Mouse (Mus musculus) midbrain, embryonic 15.5 days (tissue): ENCODE measurements around the gene Plgrkt. TPM values are rescaled to one million over a fixed set of nuclear protein-coding genes. Genes with fewer than 3 reads are reported as not detected.

ENCODE experiments used
- ATAC-seq: fragments of 200-750 bp; cut with Nextera tagmentation; replicated peaks from 2 replicates; pipeline ENCODE4 v1.8.0; 2017; ENCODE audit warnings: moderate TSS enrichment
- H3K27ac ChIP-seq: fragments of 300-500 bp; sonication (generic); 2 replicates; pipeline ENCODE4 v1.5.1; 2015; ENCODE audit warnings: mild to moderate bottlenecking, inconsistent platforms
- H3K27me3 ChIP-seq: fragments of 300-500 bp; sonication (generic); replicated peaks from 2 replicates; pipeline ENCODE4 v1.6.1; 2015; ENCODE audit warnings: inconsistent platforms
- H3K36me3 ChIP-seq: fragments of 300-500 bp; sonication (generic); replicated peaks from 2 replicates; pipeline ENCODE4 v1.6.1; 2015; ENCODE audit warnings: inconsistent platforms
- H3K4me1 ChIP-seq: fragments of 300-500 bp; sonication (generic); 2 replicates; pipeline ENCODE4 v1.6.1; 2015; ENCODE audit warnings: inconsistent platforms
- H3K4me2 ChIP-seq: fragments of 300-500 bp; sonication (generic); 2 replicates; pipeline ENCODE4 v1.6.1; 2015; ENCODE audit warnings: inconsistent platforms, mild to moderate bottlenecking, moderate library complexity
- H3K4me3 ChIP-seq: fragments of 300-500 bp; sonication (generic); 2 replicates; pipeline ENCODE4 v1.5.1; 2015; ENCODE audit warnings: mild to moderate bottlenecking, inconsistent platforms
- H3K9ac ChIP-seq: fragments of 300-500 bp; sonication (generic); 2 replicates; pipeline ENCODE4 v1.6.1; 2015; ENCODE audit warnings: mild to moderate bottlenecking, inconsistent platforms
- H3K9me3 ChIP-seq: fragments of 300-500 bp; sonication (generic); 2 replicates; pipeline ENCODE4 v1.6.1; 2016; ENCODE audit warnings: inconsistent platforms
- WGBS: fragments of 180-500 bp; shearing (Covaris S2); methylation state at CpG from one replicate; pipeline ENCODE4 v1.1.7; 2015; ENCODE audit warnings: mixed read lengths; 5-methylcytosine and 5-hydroxymethylcytosine counted together
- polyA plus RNA-seq: library from polyadenylated mRNA; unstranded; fragments of >200 nt; fragmentation: Nextera tagmentation; extraction: Ambion mirVana; gene quantifications from 2 replicates; pipeline ENCODE4 v1.2.1, GENCODE M21; 2015

The Plgrkt gene
- polyA plus RNA-seq, 1 experiment from 2014 or later: 85.7 TPM

DNA sequence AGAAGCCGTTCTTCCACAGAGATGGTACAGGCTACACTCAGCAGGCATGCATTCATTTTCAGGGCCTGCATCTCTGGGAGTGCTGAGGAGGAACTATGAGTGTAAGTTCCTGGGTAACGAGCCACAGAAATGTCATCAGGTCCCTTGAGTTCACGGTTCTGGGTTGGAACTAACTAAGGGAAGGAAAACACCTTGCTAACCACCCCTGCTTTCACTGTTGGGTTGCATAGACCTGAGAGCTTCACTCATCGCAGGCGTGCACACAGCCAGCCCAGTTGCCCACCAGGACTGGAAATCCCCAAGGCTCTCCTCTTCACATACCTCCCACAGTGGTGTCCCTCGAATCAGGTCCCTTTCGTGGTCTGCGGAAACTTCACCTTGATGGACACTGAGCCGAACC is 7.8 kb upstream of the Plgrkt start:
- ATAC-seq: no peak
- 92% methylated on average over 9 of the region's 9 CpGs for WGBS

DNA sequence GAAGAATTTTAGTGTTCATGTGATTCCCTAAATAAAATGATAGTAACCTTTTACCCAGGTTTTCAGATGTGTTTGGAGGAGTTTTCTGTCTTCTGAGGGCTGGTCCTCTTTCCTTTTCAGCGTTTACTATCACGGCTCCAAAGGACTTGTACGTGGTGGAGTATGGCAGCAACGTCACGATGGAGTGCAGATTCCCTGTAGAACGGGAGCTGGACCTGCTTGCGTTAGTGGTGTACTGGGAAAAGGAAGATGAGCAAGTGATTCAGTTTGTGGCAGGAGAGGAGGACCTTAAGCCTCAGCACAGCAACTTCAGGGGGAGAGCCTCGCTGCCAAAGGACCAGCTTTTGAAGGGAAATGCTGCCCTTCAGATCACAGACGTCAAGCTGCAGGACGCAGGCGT is 6.2 kb upstream of the Plgrkt start:
- H3K4me3 ChIP-seq: peak overlapping the region; percentile 14
- H3K4me2 ChIP-seq: peak overlapping the region; percentile 42
- H3K36me3 ChIP-seq: no peaks in the 10 kb centered on the region
- H3K9ac ChIP-seq: no peak overlapping the region
- no peaks in the 10 kb centered on the region for H3K27me3 ChIP-seq
- H3K27ac ChIP-seq: no peak overlapping the region
- H3K4me1 ChIP-seq: no peaks in the 10 kb centered on the region
- no peaks in the 10 kb centered on the region for H3K9me3 ChIP-seq
- no peak for ATAC-seq
- 39% methylated on average over 11 of the region's 11 CpGs for WGBS

More for the DNA sequence above, 7.8 kb upstream of the Plgrkt start:
- no peaks in the 10 kb centered on the region for H3K36me3 ChIP-seq
- H3K27ac ChIP-seq: no peak overlapping the region
- H3K4me1 ChIP-seq: no peaks in the 10 kb centered on the region
- H3K4me2 ChIP-seq: no peak overlapping the region
- H3K27me3 ChIP-seq: no peaks in the 10 kb centered on the region
- H3K4me3 ChIP-seq: no peak overlapping the region
- H3K9me3 ChIP-seq: no peaks in the 10 kb centered on the region
- H3K9ac ChIP-seq: no peak overlapping the region

DNA sequence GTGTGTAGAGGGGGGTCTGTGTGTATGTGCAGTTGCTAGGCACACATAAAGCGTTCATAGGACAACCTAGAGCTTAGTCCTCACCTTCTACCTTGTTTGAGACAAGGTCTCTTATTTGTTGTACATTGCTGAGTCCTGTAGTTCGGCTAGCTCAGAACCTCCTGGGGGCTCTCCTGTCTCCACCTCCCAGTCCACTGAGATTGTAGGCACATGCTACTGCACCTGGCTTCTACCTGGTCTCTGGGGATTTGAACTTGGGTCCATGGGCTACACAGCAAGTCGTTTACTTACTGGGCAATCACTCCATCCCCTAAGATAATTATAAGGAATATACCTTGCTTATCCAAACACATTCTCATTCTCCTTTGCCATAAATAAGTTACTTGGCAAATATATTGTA is 5.4 kb upstream of the Plgrkt start:
- Histone ChIP-seq H3K36me3 (no peaks in the 10 kb centered on the region), H3K4me1 (peaks cover under 1% of the 10 kb centered on the region), H3K4me3 (no peak overlapping the region), H3K9ac (no peak overlapping the region), H3K9me3 (no peaks in the 10 kb centered on the region), H3K4me2 (no peak overlapping the region), H3K27ac (no peak overlapping the region), H3K27me3 (no peaks in the 10 kb centered on the region)
- ATAC-seq: no peak
- 87% methylated on average over 3 of the region's 3 CpGs for WGBS

DNA sequence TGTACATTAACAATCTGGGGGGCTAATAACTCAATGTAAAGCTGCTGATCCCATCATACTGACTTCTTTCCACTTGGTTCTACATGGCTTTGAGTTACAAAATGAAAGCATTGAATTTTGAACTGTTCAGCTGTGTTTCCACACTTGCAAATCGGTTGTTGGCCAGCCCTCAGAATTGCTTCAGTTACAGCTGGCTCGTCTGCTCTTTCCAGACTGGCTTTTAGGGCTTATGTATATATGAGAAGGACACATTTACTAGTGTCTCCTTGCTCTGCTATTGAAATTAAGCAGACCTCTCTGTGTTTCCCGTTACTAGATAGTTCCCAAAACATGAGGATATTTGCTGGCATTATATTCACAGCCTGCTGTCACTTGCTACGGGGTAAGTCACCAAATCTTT is 4.9 kb upstream of the Plgrkt start:
- Histone ChIP-seq H3K4me1 (peaks cover 5% of the 10 kb centered on the region), H3K9me3 (no peaks in the 10 kb centered on the region), H3K27ac (no peak overlapping the region), H3K4me3 (no peak overlapping the region), H3K9ac (no peak overlapping the region), H3K36me3 (no peaks in the 10 kb centered on the region), H3K27me3 (no peaks in the 10 kb centered on the region), H3K4me2 (no peak overlapping the region)
- 76% methylated on average over 4 of the region's 4 CpGs for WGBS
- no peak for ATAC-seq

DNA sequence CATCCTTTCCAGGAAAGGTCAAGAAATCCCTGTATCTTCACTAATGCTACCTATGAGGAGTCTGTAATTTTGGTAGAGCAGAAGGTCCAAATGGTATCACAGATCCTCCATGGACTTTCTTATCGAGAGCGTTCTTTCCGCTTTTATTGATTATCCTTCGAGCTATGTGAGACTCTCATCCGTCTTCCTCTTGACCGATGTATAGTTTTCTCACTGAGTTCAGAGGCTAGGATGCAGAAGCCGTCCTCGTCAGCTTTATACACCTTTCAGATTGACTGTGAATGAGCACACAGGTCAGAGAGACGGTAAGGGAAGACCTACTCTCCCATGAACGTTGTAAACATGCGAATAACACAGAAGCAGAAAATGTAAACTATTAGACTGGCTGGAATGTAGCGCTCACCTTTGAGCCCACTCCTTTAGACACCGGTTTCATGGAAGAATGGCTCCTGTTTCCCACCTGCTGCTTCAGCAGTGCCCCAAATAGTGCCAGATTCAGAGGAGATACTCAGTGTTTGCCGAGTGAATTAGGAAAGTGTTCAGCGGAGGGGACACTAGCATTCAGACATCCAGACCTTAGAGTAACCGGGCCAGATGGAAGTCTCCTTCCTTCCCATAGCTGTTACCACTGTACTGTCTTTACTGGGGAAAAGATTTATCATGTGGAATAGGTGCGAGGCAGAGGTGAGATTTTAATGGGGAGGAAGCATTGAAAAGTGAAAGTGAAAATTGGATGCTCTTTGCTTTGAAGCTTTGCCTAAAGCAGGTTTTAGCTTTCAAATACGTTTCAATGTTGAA is 4.3 kb upstream of the Plgrkt start:
- Histone ChIP-seq H3K4me3 (no peak overlapping the region), H3K27me3 (no peaks in the 10 kb centered on the region), H3K9me3 (no peaks in the 10 kb centered on the region), H3K4me2 (no peak overlapping the region), H3K4me1 (peaks cover 8% of the 10 kb centered on the region), H3K27ac (no peak overlapping the region), H3K36me3 (no peaks in the 10 kb centered on the region), H3K9ac (no peak overlapping the region)
- no peak for ATAC-seq
- WGBS: 85% methylated on average over 18 of the region's 18 CpGs

DNA sequence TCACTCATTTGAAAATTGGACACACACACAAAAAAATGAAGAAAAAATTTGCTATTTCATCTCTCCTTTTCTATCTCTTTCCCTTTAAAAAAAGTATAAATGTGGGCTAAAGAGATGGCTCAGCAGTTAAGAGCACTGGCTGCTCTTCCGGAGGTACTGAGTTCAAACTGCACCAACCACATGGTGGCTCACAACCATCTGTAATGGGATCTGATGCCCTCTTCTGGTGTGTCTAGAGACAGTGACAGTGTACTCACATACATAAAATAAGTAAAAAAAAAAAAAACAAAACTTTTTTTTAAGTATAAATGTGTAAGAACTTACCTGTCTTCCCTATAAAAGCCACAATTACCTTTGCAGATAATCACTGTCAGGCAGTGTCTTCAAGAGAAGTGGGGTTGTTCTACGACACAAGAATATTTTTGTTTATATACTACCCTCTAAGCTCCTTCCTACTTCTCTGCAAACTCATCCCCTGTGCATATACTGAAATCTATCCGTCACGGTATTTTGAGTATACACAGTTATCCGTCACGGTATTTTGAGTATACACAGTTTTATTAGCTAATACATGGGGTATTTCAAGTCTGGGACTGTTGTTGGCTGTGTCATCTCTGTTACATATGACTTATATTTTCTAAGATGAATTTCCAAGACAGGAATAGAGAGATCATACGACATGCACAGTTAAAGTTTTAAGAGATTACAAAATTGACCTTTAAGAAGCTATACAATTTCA is 3.5 kb upstream of the Plgrkt start:
- Histone ChIP-seq H3K36me3 (no peaks in the 10 kb centered on the region), H3K9ac (no peak overlapping the region), H3K4me2 (no peak overlapping the region), H3K4me3 (no peak overlapping the region), H3K9me3 (no peaks in the 10 kb centered on the region), H3K27me3 (no peaks in the 10 kb centered on the region), H3K4me1 (peaks cover 8% of the 10 kb centered on the region), H3K27ac (no peak overlapping the region)
- no peak for ATAC-seq
- WGBS: 92% methylated on average over 7 of the region's 7 CpGs

DNA sequence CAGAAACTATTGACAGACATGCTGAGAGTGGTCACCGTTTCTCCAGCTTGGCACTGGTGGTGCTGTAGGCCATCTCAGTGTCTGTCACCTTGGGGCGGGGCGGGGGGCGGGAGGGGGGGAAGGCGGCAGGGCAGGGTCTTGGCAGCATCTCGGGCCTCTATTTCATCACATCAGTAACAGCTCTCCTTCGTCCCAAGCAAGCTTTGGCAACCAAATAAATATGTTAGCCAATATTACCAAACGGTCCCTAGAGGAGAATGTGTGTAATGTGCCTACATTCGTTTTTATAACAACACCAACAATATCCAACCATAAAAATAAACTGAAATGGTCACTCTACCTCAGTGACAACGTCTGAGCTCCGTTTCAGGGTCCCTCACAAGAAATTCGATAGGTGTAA is 2.9 kb upstream of the Plgrkt start:
- WGBS: 80% methylated on average over 12 of the region's 12 CpGs
- H3K4me3 ChIP-seq: no peak overlapping the region
- no peak for ATAC-seq
- H3K27me3 ChIP-seq: no peaks in the 10 kb centered on the region
- H3K9me3 ChIP-seq: no peaks in the 10 kb centered on the region
- H3K4me2 ChIP-seq: no peak overlapping the region
- no peaks in the 10 kb centered on the region for H3K36me3 ChIP-seq
- no peak overlapping the region for H3K27ac ChIP-seq
- H3K4me1 ChIP-seq: peaks cover 8% of the 10 kb centered on the region
- no peak overlapping the region for H3K9ac ChIP-seq

DNA sequence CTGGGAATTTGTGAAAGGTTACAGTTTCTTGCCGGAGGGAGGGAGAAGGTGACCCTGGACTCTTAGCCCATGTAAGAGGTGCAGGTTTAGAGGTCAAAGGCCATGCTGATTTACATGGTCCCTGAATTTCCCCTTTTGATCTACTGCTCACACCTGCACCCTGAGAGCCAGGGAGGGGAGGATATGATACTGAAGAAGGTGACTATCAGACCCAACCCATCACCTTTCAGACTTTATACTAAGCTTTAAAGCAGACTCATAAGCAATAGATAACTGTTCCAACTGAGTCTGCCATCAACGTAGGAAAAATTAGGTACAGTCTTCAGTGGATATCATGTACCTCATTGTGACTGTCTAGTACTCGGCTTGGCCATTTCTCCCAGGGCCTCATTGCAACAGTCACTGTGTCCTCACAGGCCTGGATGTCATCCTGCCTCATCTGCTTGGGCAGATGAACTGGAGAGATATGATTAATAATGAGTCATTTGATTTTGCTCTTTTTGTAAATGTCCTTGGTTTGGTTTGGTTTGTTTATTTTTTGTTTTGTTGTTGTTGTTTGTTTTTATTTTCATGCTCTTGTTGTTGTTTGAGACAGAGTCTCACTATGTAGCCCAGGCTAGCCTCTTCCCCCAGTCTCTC is 1.6 kb upstream of the Plgrkt start:
- H3K4me1 ChIP-seq: peaks cover 8% of the 10 kb centered on the region
- no peaks in the 10 kb centered on the region for H3K36me3 ChIP-seq
- no peaks in the 10 kb centered on the region for H3K9me3 ChIP-seq
- no peaks in the 10 kb centered on the region; the same call in 1 of the 2 replicates for H3K27me3 ChIP-seq
- no peak for ATAC-seq
- H3K4me3 ChIP-seq: no peak overlapping the region
- 87% methylated on average over 3 of the region's 3 CpGs for WGBS
- no peak overlapping the region for H3K4me2 ChIP-seq
- no peak overlapping the region for H3K9ac ChIP-seq
- no peak overlapping the region for H3K27ac ChIP-seq

DNA sequence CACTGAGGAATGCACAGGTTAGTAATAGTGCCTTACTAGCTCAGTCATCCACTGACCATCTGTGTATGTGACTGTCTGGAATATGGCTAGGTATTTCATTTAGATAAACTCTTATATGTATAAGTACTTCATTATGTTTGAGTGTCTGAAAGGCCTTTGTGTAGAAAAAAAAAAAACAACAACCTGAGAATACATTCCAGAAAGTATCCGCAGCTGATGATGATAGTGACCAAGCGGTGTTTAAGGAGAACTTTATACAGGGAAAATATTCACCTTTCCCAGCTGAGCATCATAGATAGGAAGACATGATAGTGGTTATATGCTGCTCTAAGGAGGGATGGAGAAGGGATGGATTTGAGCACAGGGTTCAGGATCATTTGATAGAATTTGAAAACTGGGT is 851 bp upstream of the Plgrkt start:
- no peak for ATAC-seq
- Histone ChIP-seq H3K4me1 (peaks cover 8% of the 10 kb centered on the region), H3K36me3 (no peaks in the 10 kb centered on the region), H3K27me3 (no peaks in the 10 kb centered on the region; the same call in 1 of the 2 replicates), H3K9me3 (no peaks in the 10 kb centered on the region), H3K9ac (no peak overlapping the region), H3K4me2 (no peak overlapping the region), H3K27ac (no peak overlapping the region), H3K4me3 (no peak overlapping the region)
- 87% methylated on average over 2 of the region's 2 CpGs for WGBS

DNA sequence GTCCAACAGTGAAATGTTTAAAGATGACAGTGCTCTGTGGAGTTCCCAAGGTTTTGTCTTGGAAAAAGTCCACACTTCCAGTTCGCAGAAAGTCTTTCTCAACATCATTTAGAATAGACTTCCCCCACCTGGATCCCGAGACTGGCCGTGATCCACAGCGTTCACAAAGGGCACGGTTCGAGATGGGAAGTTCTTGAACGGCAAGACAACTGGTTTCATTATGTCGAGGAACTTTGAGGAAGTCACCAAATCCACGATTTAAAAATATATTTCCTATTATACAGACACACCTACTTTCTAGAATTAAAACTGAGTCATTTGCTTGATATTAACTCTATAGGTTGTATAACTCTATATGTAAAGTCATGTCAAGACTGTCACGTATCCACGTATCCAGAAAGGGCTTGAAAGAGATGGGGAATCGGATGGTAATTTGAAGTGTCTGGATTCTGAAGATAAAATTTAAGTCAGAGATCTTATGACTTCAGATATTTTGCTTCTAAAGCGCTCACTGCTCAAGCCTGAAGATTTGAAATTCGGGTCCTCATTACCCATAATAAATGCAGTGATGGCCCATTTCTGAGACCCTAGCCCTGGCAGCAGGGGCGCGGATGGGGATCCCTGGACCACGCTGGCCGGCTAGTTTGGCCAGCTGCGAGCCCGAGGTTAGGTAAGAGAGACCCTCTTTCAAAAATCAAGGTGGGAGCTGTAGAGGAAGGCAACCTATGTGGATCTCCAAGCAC is 793 bp downstream of the Plgrkt start:
- H3K4me2 ChIP-seq: peak overlapping the region; percentile 74
- H3K27ac ChIP-seq: no peak overlapping the region
- WGBS: 61% methylated on average over 20 of the region's 20 CpGs
- H3K4me1 ChIP-seq: peaks cover 14% of the 10 kb centered on the region
- H3K9ac ChIP-seq: no peak overlapping the region
- peak overlapping the region; percentile 41 for H3K4me3 ChIP-seq
- no peaks in the 10 kb centered on the region; the same call in 1 of the 2 replicates for H3K27me3 ChIP-seq
- H3K9me3 ChIP-seq: no peaks in the 10 kb centered on the region
- ATAC-seq: no peak
- no peaks in the 10 kb centered on the region for H3K36me3 ChIP-seq

DNA sequence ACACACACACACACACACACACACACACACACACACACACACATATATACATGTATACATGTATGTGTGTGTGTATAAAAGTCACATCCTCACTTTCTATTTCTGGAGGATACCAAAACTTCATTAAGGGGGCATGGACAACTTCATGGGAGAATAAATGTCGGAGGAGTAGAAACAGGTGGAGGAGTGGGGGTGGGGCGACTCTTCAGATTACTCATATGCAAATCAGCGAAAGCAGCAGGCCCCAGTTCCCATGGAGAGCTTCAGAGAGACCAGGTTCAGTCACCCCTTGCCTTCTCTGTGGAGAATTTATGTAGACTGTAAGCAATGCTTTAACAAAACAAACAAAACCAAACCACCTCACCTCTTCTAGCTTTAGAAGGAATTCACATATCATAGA is 2.1 kb downstream of the Plgrkt start:
- Histone ChIP-seq H3K4me1 (peaks cover 27% of the 10 kb centered on the region), H3K4me2 (no peak overlapping the region), H3K9ac (no peak overlapping the region), H3K27ac (no peak overlapping the region), H3K27me3 (no peaks in the 10 kb centered on the region; the same call in 1 of the 2 replicates), H3K9me3 (no peaks in the 10 kb centered on the region), H3K36me3 (no peaks in the 10 kb centered on the region), H3K4me3 (no peak overlapping the region)
- no peak for ATAC-seq
- 21% methylated on average over 3 of the region's 3 CpGs for WGBS

DNA sequence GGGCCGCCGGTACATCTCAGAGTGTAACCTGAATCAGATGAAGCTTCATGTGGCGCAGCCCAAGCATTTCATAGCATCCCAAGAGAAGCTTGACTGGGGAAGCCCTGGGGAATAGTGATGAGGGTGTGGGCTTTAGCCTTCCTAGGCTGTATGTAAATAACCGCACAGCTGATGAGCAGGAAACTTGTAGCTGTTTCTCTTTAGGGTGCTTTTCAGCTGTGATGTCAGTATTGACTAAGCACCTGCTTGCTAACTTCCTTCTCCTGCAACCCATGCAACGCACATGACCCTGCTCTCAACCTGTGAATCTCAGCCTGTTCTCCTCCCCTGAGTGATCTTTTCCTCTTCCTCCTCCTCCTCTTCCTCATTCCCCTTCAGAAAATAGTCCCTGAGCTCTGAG is 3.1 kb downstream of the Plgrkt start:
- Histone ChIP-seq H3K4me1 (peaks cover 31% of the 10 kb centered on the region), H3K27me3 (no peaks in the 10 kb centered on the region; the same call in 1 of the 2 replicates), H3K9me3 (no peaks in the 10 kb centered on the region), H3K27ac (no peak overlapping the region), H3K36me3 (0 out of 2 replicates have a peak, but pooled peaks cover under 1% of the 10 kb centered on the region), H3K4me2 (no peak overlapping the region), H3K9ac (no peak overlapping the region), H3K4me3 (no peak overlapping the region)
- no peak for ATAC-seq
- 86% methylated on average over 5 of the region's 5 CpGs for WGBS
